Mouse (Mus musculus) forelimb bud, embryonic 11.5 days (tissue): Measurements from ENCODE around the gene Gm12169.
A peak's percentile ranks its signal among the peaks of the same experiment; 100 is the strongest.
"Not testable (repeated sequence)": the region's sequence is repeated elsewhere in the genome, so short reads cannot be mapped to it uniquely, and the experiment has no call there.

Experiments used
- DNase-seq: peaks from one replicate; pipeline ENCODE4 v3.0.0-alpha.2; 2012; ENCODE audit warnings: low read depth, low spot score

Gene Gm12169

DNA sequence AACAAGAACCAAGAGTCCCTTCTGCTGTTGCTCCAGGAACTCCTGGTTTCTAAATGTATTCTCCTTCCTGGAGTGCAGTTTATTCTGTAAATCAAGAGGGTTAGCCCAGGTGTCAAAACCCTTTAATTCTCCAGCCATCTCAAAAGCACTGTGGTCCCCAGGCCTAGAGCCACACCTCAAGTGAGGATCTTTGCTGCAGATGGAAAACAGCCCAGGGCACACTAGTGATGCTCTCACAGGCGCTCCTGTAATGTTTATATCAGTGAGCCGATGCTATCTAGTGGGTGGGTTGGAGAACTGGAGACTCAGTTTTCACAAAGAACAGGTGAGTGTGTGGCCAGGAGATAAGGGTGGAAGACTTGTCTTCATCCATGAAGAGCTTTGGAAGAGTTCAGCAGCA lies at the start of gene Gm12169:
TSS of gene Gm12169 (plus strand) at position 301 of the 400 bp plus-strand sequence.
- no peak for DNase-seq

GRCm38 (mm10) chr11:46474220-46474619 lies 49.8 kb upstream of the Gm12169 start:
- DNase-seq: no peak

DNA sequence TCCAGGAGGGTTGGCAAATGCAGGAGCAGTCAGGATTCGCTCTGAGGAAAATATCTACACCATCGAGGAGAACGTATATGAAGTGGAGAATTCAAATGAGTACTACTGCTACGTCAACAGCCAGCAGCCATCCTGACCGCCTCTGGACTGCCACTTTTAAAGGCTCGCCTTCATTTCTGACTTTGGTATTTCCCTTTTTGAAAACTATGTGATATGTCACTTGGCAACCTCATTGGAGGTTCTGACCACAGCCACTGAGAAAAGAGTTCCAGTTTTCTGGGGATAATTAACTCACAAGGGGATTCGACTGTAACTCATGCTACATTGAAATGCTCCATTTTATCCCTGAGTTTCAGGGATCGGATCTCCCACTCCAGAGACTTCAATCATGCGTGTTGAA lies 44.7 kb upstream of the Gm12169 start:
- no peak for DNase-seq

- no peak for DNase-seq
These were observed 43.5 kb upstream of the Gm12169 start for GRCm38 (mm10) chr11:46480517-46480916.

DNA sequence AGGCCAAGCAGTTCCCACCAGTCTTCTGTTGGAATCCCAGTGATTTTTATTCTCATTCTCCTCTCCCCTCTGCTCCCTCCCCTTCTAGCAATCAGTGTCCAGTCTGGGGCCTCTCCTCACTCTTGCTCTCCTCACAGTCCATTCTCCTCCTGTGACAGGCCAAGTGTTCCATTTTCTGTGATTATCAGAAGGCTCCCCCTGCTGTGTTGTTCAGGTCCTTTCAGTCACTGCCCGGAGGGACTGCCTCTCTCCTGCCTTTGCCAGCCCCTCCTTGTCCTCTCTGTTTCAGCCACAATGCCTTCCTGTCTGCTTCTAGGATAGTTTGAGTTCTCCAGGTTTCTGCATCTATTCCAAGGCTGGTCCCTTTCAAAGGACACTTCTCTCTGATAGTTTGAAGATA lies 35.8 kb upstream of the Gm12169 start:
- DNase-seq: no peak

GRCm38 (mm10) chr11:46488650-46489049 lies 35.4 kb upstream of the Gm12169 start:
- DNase-seq: no peak

DNA sequence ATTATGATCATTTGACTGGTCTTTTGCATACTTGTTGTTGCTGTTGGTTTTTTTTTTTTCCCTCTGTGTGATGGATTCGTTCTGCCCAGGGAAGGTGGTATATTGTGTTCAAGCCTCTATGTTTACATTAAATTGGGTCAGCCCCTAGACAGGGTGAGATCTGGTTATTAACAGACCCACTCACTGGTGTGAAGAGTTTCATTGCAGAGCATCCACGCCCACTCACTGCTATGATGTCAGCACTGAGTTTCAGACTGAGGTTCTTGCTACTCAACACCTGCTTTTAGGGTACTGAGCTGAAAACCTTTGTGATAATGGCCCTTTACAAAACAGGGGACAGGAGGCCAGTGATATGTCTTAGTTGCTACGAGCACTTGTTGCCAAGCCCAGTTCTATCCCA lies 16.9 kb upstream of the Gm12169 start:
- no peak for DNase-seq

DNA sequence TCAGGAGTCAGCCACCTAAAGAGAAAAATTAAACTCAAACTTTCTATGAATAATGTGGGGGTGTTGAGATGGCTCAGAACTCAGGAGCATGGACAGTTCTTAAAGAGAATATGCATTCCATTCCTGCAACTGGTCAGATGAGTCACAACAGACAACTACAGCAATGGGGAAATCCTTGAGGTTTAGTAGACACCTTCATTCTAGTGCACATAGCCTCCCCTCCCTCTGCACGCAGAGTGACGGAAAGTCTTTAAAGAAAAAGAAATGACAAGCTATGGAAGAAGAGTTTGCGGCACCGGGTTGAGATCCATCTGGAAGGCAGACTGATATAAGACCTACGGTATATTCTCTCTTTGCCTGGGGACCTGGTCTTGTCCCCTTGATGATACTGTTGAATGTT lies 14.1 kb upstream of the Gm12169 start:
- DNase-seq: no peak

GRCm38 (mm10) chr11:46521341-46521740 lies 2.7 kb upstream of the Gm12169 start:
- DNase-seq: not testable (repeated sequence)

- DNase-seq: no peak
These were observed 1.3 kb upstream of the Gm12169 start for GRCm38 (mm10) chr11:46522719-46523118.

GRCm38 (mm10) chr11:46530149-46530548 lies 6.1 kb downstream of the Gm12169 start:
- DNase-seq: peak; percentile 19

DNA sequence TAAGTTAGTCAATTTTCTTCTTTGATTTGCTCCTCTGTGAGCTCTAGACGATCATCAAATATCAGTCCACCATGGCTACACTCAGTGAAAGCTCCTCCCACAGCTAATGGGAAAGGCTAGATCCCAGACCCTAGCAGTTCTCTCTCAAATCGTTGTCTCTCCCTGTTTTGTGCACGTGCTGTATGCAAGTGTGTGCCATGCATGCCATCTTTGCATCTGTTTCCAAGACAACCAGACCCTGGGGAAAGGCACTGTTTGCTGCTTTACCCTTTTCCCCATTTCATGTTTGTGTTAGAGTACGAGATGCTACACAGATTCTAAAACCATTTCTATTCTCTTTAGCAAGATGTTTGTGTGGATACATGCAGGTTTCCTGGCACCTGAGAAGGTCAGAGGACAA lies 13.0 kb downstream of the Gm12169 start:
- DNase-seq: no peak

- peak; percentile 57 for DNase-seq
These were observed 19.5 kb downstream of the Gm12169 start for GRCm38 (mm10) chr11:46543530-46543929.

GRCm38 (mm10) chr11:46549721-46550120 lies 25.7 kb downstream of the Gm12169 start:
- no peak for DNase-seq

- no peak for DNase-seq
These were observed 28.7 kb downstream of the Gm12169 start for GRCm38 (mm10) chr11:46552741-46553140.

DNA sequence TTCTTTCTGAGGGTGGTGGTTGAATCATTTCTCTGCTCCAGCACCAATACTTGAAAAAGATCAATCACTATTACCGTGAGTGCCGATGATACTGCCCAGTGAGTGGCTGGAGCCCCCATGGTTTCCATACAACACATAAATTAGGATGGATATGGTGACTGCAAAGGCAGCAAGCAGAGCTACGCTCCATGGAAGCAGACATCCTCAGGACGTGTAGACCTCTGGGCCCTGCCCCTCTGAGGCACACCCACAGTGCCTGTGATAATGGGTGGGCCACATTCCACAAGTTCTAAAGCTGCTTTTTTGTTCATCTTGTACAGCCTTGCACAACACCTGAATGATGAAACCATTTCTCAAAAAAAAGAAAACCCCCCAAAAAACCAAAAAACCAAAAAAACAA lies 37.1 kb downstream of the Gm12169 start:
- DNase-seq: no peak

DNA sequence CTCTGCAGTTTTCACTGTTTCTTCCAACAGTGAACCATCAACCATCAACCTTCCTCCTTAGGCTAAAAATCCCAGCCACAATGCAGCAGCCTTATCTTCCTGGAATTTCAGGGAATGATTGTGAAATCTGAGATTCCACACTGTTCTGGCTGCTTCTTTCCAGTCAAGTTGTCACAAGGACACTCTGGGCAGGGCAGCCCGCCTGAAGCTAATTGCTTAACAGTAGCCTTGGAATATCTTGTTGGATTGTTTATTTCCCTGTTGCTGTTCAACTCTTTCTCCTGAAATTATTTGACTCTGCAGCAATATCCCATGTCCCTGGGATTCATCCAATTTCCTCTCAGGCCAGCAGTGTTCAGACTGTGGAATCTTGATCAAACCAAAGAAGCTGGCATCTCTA lies 40.7 kb downstream of the Gm12169 start:
- DNase-seq: no peak

DNA sequence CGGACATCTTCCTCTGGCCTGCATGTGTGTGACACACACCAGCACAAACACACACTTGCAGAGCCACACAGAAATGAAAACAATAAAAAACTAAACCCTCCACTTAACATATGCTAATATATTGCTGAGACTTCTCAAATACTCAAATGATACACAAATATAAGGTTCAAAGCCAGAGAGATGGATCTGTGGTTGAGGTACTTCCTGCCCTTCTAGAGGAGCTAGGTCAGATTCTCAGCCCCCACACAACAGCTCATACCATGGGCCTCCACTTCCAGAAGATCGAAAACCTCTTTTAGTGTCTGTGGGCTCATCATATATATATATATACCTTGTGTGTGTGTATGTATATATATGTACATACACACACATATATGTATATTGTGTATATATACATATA lies 42.0 kb downstream of the Gm12169 start:
- no peak for DNase-seq

GRCm38 (mm10) chr11:46569107-46569506 lies 45.1 kb downstream of the Gm12169 start:
- no peak for DNase-seq

DNA sequence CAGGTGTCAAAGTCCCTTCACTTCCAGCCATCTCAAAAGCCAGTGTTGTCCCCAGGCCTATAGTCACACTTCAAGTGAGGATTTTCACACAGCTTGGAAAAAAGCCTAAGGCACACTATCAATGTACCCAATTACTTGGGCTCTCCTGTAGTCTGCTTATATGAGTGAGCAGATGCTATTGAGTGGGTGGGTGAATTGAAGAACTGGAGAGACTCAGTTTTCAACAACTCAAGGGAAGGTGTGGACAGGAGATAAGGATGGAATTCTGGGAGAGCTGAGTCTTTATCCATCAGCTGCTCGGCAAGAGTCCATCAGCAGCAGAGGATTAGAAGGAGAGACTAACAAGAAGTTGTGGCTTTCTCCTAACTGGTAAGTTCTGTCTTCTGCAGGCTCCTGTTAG lies 47.3 kb downstream of the Gm12169 start, which contains the start of gene BC053393:
TSS of gene BC053393 (plus strand) at position 210 of the 400 bp plus-strand sequence.
- no peak for DNase-seq

- DNase-seq: no peak
These were observed 54.8 kb downstream of the Gm12169 start for GRCm38 (mm10) chr11:46578771-46579281.

DNA sequence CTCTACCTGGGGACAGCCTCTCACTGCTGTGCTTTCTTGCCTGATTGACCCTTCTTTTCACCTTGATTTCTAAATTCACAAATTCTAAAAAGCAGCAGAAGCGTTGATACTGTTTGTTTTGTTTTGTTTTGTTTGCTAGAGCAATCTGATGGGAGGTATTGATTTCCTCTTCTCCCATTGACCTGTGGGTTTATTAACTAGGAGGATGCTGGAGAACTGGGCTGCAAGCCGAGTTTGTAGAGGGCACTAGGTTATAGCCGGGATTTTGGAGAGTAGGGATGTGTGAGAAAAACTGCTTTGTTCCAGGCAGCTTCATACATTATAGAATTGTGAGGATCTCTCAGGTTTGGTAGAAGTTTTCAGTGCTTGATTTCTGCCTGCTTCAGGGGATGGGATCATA lies 56.4 kb downstream of the Gm12169 start:
- no peak for DNase-seq

DNA sequence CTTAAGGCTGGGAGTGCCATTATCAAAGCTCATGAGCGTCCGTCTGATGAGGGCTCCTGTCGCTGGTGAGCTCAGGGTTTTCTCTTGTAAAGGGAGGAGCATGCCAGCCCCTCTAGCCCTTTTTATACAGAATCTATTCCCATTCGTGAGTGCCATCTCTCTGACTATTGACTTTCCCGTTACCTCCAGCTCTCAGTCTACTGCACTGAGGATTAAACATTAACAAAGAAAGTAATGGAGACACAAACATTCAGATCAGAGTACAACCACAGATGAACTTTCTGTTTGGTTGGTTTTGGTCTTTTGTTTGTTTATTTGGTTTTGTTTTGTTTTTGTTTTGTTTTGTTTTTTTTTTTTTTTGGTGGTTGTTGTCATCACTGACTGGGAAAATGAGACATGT lies 58.7 kb downstream of the Gm12169 start:
- DNase-seq: no peak
